Mouse (Mus musculus) neutrophil, adult 5-6 weeks (primary cell): ENCODE data around the gene Raf1. TPM values are rescaled to one million over a fixed set of nuclear protein-coding genes. Genes with fewer than 3 reads are reported as not detected.
"Not testable (repeated sequence)": the region's sequence is repeated elsewhere in the genome, so short reads cannot be mapped to it uniquely, and the experiment has no call there.

ENCODE experiments used
- ATAC-seq: fragments of 151-379, 151-347 bp; 2 replicates; pipeline ENCODE4 v1.8.0; 2017; ENCODE audit warnings: mild to moderate bottlenecking, moderate TSS enrichment; ENCODE audit not compliant: insufficient number of reproducible peaks, poor library complexity, low FRiP score, severe bottlenecking; ENCODE audit errors: extremely low read depth
- total RNA-seq: library from RNA; stranded (forward); fragments of 200-1000 nt; gene quantifications from 2 replicates; pipeline ENCODE4 v1.2.3, GENCODE M21; 2017

Raf1 gene
- total RNA-seq, 1 experiment from 2014 or later: 278 TPM

DNA sequence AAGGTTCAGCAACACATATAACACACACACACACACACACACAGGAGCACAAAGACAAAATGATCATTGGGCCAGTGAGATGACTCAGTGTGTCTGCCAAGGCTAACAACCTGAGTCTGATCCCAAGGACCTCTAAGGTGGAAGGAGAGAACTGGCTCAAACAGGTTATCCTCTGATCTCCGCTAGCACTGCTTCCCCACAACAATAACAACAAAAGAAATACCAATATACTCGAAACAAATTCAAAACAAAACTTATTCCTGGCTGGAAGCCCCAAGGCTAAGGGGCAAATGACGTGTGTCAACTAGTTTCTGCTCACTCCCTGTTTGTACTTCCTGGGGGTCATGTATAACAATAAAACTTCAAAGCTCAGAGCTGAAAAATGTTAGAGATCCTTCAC, 11.3 kb upstream of the Raf1 start:
- no peak for ATAC-seq

DNA sequence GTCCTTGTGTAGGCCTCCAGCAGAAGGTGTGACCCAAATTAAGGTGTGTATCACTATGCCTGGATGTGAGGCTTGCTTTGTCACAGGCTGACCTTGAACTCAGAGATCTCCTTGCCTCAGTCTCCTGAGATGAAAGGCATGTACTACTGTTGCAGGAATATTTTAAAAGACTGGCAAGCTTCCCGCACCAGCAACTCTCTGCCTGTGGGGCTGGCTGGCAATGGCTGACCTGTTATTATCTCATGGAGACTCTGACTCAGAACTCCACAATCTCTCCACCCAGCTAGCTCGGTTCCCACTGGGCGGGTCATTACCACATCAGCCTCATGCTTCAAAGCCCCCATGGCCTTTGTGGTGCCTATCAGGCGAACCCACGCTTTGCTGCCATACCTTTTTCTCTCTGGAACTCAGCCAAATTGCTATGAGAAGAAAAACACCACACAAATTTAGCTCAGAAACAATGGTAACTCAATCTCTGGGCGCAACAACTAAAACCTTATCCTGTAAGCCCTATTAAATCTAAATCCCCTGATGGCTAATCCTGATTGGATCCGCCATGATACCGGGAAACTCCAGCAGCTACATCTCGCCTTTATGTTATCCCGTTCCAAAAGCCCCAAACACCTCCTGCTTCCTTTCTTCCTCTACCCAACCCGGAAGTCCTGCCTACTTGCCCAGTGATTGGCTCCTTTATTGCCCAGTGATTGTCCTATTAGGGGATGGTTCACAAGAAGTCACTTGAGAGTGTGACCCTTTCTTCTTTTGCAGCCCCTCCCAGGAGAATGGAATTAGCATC, 8.6 kb upstream of the Raf1 start:
- ATAC-seq: no peak

DNA sequence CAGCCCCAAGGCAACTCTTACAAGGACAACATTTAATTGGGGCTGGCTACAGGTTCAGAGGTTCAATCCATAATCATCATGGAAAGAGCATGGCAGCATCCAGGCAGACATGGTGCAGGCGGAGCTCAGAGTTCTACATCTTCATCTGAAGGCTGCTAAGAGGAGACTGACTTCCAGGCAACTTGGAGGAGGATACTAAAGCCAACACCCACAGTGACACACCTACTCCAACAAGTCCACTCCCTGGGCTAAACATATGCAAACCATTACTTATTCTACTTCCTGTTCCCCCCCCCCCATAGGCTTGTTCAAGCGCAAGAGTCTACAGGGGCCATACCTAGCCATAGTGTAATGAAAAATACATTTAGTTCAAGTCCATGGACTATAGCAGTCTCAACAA, 7.8 kb upstream of the Raf1 start:
- no peak for ATAC-seq

DNA sequence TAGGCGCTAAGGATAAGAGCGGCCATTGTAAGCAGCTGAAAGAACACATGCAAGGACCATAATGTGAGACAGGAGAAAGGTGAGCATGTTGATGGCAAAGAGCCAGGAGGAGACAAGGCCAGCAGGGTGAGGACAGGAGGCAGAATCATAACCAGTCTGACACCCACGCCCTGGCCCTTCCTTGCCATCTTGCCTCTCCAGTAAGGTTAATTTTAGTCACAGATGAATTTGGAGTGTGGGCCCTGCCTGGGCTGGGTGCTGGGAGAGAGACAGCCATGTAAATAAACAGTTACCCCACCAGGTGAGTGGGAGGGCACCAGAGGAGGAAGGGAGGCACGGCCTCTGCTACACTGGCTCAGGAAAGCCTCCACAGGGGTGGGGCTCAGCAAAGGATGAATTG, 4.6 kb upstream of the Raf1 start:
- no peak for ATAC-seq

DNA sequence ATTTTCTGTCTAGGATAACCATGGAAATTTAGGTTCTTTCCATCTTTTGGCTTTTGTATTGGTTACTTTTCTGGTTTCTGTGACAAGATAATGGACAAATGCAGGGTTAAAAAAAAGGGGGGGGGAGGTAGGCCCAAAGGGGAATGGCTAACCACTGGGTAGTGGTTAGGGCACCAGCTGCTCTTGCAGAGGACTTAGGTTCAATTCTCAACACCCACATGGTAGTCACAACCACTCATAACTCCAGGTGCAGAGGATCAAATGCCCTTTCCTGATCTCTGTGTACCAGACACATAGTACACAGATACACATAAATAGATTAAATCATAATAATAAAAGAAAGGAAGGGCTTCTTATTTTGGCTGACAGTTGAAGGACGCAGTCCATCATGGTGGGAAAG, 1.6 kb upstream of the Raf1 start:
- no peak for ATAC-seq

DNA sequence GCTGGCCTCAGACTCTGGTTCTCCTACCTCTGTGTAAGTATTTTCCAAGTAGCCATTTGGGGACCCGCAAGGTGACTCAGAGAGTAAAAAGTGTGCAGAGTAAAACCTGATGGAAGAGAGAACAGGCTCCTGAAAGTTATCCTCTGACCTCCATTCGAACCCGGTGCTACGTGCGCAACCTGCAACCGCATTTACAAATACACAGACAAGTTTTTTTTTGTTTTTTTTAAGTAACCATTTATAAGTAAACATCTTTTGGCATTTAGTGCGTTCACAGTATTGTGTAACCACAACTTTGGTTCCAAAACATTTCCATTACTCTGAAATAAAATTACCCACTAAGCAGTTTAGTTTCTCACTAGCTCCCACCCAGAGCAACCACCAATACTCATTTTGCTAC, 1.0 kb upstream of the Raf1 start:
- ATAC-seq: no peak

DNA sequence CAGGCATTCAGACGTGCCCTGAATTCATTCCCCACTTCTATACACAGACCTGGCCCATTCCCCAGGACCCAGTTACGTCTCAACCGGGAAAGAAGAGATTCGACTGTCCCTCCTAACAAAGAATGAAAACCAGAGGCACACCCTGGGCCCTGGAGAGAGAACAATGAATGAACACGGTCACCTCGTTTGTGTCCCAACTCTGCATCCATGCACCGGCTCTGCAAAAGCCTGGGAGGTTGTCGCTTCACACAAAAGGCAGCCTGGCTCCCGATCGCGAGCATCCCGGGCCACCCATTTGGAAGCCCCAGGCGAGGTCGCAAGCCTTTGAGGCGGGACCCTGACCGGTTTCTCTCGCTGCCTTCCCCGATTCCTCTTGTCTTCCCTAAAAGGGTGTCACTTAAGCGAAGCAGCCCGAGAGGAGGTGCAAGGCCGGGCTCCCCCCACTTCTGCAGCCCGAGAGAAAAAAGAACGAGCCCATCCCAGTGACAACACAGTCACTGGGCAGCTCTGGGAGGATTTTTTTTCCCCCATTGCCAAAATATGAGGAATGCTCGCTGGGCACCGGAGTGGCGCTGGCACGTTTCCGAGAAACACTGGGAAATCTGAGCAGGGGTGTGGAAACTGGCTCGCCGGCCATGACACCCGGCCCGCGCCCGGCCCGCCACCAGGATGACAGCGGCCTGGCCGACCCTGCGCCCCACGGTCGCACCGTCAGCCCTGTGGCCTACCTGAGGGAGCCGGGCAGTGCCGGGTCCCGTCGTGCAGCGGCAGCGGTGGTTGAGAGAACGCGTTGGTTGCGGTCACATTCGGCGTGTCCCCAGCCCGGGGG, 713 bp downstream of the Raf1 start:
- no peak for ATAC-seq

DNA sequence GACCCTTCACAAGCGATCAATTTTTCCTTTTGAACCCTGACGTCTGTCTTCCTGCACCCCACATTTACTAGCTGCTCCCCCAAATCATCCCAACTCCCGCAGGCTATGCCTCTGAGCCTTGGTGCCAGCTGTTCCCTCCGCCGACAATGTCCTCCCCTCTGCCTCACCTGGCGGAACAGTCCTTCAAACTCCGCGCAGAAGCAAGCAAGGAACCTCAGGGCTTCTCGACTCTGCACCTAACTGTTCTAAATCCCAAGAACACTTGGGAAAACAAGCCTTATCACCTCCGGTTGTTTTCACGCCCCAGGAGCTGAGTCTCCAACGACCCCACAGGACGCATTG, 1.3 kb downstream of the Raf1 start:
- ATAC-seq: no peak

DNA sequence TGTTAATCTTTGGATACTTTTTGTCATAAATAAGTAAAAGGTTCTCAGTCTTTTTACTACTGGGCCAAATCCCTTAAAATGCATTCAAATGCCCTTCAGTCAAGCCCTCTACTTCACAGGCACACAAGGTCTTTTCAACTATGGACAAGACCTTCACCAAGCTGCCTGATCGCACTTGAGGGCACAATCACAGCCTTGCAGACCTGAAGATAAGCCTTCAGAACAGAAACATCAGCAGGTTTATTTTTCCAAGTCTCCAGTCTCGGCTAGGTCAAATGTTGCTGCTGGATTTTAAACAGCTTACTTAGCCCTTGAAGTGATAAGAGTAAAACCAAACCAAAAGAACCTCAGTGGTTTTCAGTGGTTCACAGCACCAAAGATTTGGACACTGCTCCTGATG, 2.1 kb downstream of the Raf1 start:
- ATAC-seq: no peak

DNA sequence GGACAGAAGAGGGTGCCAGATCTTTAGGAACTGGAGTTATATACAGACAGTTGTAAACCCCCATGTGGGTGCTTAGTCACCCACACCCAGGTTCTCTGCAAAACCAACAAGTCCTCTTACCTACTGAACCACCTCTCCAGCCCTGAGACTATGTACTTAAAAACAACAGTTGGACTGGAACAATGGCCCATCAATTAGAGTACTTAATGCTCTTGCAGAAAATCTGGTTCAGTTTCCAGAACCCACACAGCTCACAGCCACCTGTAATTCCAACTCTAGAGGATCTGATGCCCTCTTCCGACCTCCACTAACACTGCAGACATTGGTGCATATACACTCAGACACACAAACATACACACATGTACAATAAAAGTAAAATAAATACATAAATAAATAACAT, 3.7 kb downstream of the Raf1 start:
- ATAC-seq: no peak

DNA sequence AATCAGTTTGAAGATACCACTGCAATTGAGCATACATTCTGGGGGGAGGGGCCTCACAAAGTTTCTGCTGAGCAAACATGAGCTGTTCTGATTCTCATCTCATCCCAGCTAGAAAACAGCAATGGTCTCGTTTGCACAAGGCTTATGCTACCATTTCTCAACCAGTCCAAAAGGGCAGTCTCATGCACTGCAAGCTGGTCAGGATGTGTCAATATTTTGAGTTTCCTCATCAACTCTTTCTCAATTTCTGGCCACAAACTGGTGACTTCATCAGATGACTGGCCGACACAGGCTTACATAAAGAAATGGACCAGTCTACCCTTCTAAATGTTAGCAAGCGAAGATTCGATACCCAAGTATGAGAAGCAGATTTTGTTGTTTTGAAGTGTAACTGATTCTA, 9.8 kb downstream of the Raf1 start:
- peak; percentile 96 for ATAC-seq

DNA sequence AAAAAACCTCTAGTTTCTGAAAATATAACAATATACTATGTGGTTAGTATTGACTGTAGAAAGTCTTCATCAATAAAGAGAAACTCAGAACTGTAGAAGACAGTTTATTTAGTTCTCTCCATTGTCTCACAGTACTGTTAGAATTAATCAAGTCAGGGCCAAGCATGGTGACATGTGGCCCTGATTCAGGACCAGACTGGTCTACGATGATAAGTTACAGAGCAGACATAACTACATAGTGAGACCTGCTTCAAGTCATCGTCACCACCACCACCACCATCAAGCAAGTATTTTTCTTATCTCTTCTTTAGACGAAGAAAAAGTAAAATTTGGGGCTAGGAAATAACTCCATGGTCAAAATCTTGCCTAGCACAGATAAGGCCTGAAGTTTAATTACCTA, 12.2 kb downstream of the Raf1 start:
- no peak for ATAC-seq

DNA sequence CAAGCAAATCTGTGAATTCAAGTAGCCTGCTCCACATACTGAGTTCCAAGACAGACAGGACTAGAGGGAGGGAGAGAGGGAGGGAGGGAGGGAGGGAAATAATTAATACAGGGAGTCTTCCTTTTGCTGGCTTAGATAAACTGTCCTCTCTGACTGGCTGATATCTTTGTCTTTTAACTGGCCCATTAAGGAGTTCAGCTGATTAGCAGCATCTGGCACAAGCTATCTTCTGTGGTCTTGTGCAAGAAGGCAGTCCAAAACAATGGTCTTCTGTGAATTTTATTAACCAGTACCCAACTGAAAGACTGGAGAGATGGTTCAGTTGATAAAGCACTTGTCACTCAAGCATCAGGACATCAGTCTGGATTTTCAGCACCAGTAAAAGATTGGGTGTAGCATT, 17.6 kb downstream of the Raf1 start:
- no peak for ATAC-seq

DNA sequence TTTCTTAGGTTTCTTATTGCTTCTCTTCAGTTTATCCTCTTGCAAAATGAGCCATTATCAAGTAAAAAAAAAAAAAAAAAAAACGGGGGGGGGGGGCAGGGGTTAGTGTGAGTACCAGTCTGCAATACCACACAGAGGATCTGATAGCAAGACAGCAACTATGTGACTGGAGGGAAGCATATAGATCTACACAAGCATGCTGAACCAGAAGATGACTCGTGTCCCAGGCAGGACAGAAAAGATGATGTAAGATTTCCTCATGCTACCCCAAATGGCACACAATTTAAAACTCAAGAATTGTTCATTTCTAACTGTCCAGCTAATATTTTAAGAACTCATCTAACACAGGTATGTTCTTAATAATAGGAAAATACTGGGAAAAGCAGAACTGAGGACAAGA, 22.5 kb downstream of the Raf1 start:
- ATAC-seq: no peak

DNA sequence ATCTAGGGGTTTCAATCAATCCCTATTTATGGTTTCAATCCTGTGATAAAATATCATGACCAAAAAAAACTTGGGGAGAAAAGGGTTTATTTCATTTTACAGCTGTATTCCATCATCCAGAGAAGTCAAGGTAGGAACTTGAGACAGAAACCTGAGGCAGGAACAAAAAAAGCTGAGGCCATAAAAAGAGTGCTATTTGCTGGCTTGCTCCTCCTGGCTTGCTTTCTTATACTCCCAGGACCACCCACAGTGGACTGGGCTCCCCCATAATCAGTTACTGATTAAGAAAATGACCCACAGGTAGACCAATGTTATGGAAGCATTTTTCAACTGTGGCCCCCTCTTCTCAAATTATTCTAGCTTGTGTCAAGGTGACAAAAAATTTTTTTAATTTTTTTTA, 24.7 kb downstream of the Raf1 start:
- no peak for ATAC-seq

DNA sequence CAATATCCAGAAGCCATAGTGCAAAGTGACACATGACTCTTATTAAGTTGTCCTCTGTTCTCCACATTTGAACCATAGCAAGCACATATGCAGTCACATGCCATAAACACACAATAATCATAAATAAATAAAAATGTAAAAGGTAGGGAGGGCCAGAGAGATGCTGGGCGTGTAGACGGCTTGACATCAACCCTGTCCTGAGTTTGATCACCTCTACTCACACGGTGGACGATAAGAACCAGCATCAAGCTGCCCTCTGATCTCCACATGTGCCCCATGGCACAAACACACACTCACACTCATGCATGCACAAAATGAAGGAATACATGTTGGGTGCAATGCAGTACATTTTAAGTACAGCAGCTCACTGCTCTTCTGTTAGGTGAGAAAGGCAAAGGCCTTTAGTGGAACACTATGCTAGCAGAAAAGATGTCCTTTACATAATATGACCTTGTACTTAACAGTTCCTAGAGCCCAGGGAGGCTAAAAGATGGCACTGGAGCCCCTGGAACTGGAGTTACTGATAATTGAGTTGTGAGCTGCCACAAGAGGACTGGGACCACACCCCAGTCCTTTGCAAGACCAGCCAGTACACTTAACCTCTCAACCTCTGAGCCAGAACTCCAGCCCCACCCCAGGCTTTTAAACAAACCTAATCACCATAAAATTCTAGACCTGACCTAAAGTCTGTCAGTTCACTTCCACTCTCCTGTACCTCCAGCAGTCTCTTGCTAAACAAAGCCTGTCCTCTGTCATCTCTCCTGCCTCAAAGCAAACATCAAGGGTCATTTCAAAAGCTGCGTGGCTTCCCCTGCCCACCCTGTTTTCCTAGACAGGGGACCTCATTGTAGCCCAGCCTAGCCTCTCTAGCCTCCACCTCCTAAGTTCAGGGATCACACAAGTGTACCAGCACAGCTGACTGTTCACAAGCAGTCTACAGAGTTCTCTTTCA, 25.7 kb downstream of the Raf1 start:
- ATAC-seq: no peak

DNA sequence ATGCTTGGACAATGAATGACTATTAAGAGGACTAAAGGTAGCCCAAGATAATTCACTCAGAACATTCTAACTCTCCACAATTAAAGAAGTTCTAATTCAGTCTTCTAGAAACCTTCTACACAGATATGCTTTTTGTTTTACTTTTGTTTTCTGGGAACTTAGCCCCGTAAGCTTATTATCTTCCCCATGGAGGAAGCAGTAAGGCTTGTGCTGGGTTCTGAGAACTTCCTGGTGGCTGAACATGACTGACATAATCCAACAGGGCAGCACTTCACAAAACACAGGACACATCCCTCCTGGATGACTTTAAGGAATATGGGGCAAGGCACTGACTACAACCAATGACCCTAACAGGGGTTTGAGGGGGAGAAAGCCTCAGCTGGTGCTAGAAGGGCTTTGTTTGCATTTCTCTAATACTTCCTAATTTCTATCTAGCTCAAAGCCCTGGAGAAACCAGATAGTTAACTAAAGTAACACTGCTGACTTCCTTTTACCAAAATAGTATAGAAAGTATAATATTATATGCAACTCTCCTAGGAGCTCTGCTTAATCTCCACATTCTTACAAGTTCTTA, 26.6 kb downstream of the Raf1 start:
- ATAC-seq: no peak

DNA sequence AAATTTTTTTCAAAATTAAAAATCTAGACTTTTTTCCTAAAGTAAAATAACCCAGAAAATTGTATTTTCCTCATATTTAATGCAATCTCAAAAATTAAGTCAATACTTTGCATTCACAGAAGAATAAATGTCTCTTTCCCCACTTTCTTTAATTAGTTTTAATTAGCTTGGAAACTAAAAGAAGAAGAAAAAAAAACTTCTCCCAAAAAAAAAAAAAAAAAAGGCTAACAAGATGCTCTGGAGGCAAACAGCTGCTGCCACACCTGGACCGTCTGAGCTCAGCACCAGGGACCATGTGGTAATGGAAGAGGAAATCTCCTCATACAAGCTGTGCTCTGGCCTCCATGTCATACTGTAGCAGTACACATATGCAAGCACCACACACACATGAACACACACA, 33.1 kb downstream of the Raf1 start:
- no peak for ATAC-seq

DNA sequence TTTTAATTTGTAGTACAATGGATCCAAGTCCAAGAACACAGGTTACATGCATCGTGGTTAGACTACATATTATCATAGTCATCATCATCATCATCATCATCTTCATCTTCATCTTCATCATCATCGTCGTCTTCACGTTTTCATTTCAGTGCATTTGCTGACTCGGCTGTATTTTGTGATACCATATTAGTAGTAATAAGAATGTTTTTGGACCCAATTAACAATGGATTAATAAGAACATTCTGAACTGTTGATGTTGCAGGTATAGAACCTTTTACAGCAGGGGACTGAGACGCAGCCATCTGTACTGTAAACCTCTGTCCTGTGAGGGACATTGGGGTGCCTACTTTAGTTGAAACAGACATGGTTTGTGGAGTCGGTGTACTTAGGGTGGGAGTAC, 38.2 kb downstream of the Raf1 start:
- not testable (repeated sequence) for ATAC-seq
